Mouse (Mus musculus): ENCODE results near the gene Axin1.

The Axin1 gene

GRCm38 (mm10) chr17:26240120-26240790, 101.8 kb downstream of the Axin1 start:
- 80% methylated on average over 6 of the region's 6 CpGs for WGBS

- WGBS = 48% methylated on average over 6 of the region's 6 CpGs
Observed at GRCm38 (mm10) chr17:26240990-26241389, 102.5 kb downstream of the Axin1 start.

- under 1% methylated on average over 32 of the region's 32 CpGs for WGBS
Observed at GRCm38 (mm10) chr17:26243471-26244100, 105.1 kb downstream of the Axin1 start.

- WGBS = 3% methylated on average over 33 of the region's 33 CpGs
Observed at GRCm38 (mm10) chr17:26244101-26244841, 105.8 kb downstream of the Axin1 start, which contains the start of gene Fam234a. Fam234a (minus strand) TSS chr17:26244242.
